Comparison of ENCODE assay signal across 26 mouse cellular contexts in genomic region chr7:139845101-139845500, GRCm38 (mm10). TPM values are rescaled to one million over a fixed set of nuclear protein-coding genes. Genes with fewer than 3 reads are reported as not detected.
"Had no signal": no experiment of that assay in that cellular context is flagged by ENCODE, and none has a peak within 500 bp of the region (broad histone marks: within the 10 kb centered on the region; RNA-seq: fewer than 3 reads in every experiment).

No protein-coding gene starts in this region.

- DNase-seq: kidney, adult 18-20 months; kidney, adult 9 months; kidney, postnatal 14 days; kidney, postnatal 4 days; layer of hippocampus, adult 9-11 months; layer of hippocampus, postnatal 36 days; liver; lung, adult 18-20 months; lung, postnatal 10 days; lung, postnatal 36 days; retina, postnatal 1 day; right cerebral cortex, postnatal 25 days; spleen, adult 18-20 months; thymus, postnatal 25 days had no signal

- H3K4me2 ChIP-seq: limb, embryonic 13.5 days; liver, embryonic 12.5 days; liver, embryonic 15.5 days; lung, embryonic 15.5 days; midbrain, embryonic 13.5 days; neural tube, embryonic 12.5 days; stomach, embryonic 15.5 days had no signal

- H3K27ac ChIP-seq: limb, embryonic 10.5 days; limb, embryonic 13.5 days; liver, embryonic 12.5 days; liver, embryonic 15.5 days; lung, embryonic 15.5 days; midbrain, embryonic 10.5 days; midbrain, embryonic 13.5 days; neural tube, embryonic 12.5 days; stomach, embryonic 15.5 days had no signal

- H3K9me3 ChIP-seq: limb, embryonic 10.5 days; limb, embryonic 13.5 days; liver, embryonic 12.5 days; liver, embryonic 15.5 days; lung, embryonic 15.5 days; midbrain, embryonic 10.5 days; midbrain, embryonic 13.5 days; stomach, embryonic 15.5 days had no signal

- H3K27me3 ChIP-seq: limb, embryonic 13.5 days; liver, embryonic 12.5 days; liver, embryonic 15.5 days; lung, embryonic 15.5 days; midbrain, embryonic 13.5 days; neural tube, embryonic 12.5 days; stomach, embryonic 15.5 days had no signal

- H3K4me1 ChIP-seq: liver, embryonic 12.5 days; liver, embryonic 15.5 days; lung, embryonic 15.5 days; megakaryocyte, embryonic 14.5 days; stomach, embryonic 15.5 days had no signal

- H3K4me3 ChIP-seq: limb, embryonic 10.5 days; limb, embryonic 13.5 days; liver, embryonic 12.5 days; liver, embryonic 15.5 days; lung, embryonic 15.5 days; megakaryocyte, embryonic 14.5 days; midbrain, embryonic 10.5 days; midbrain, embryonic 13.5 days; neural tube, embryonic 12.5 days; stomach, embryonic 15.5 days had no signal

- H3K9ac ChIP-seq: limb, embryonic 13.5 days; liver, embryonic 12.5 days; liver, embryonic 15.5 days; lung, embryonic 15.5 days; midbrain, embryonic 13.5 days; neural tube, embryonic 12.5 days; stomach, embryonic 15.5 days had no signal

- H3K36me3 ChIP-seq: limb, embryonic 10.5 days; limb, embryonic 13.5 days; liver, embryonic 12.5 days; liver, embryonic 15.5 days; lung, embryonic 15.5 days; stomach, embryonic 15.5 days had no signal

- ATAC-seq: liver, embryonic 12.5 days; midbrain, embryonic 13.5 days had no signal

RNA-seq across cellular contexts. Expression of gene Adgra1, which starts 11.1 kb away (rescaled TPM):
- total RNA-seq: neutrophil, adult 5-6 weeks had no signal
- polyA plus RNA-seq: limb, embryonic 10.5 days; liver, embryonic 15.5 days; lung, embryonic 15.5 days; thymus, postnatal 0 days had no signal

RNA-seq across cellular contexts. Expression of gene Kndc1, which starts 49.4 kb away (rescaled TPM):
- total RNA-seq: neutrophil, adult 5-6 weeks had no signal
- polyA plus RNA-seq: limb, embryonic 10.5 days; liver, embryonic 15.5 days had no signal
